Mouse (Mus musculus) kidney, embryonic 15.5 days (tissue): Measurements from ENCODE around the gene Tbcc. TPM values are rescaled to one million over a fixed set of nuclear protein-coding genes. Genes with fewer than 3 reads are reported as not detected.

ENCODE experiments used
- ATAC-seq: fragments of 200-750 bp; cut with Nextera tagmentation; replicated peaks from 2 replicates; pipeline ENCODE4 v1.8.0; 2017; ENCODE audit warnings: moderate TSS enrichment; ENCODE audit not compliant: low FRiP score
- H3K27ac ChIP-seq: fragments of 300-500 bp; sonication (generic); 2 replicates; pipeline ENCODE4 v1.5.1; 2015; ENCODE audit warnings: mild to moderate bottlenecking, inconsistent platforms
- H3K27me3 ChIP-seq: fragments of 300-500 bp; sonication (generic); 2 replicates; pipeline ENCODE4 v1.6.1; 2015; ENCODE audit warnings: inconsistent platforms
- H3K36me3 ChIP-seq: fragments of 300-500 bp; sonication (generic); 2 replicates; pipeline ENCODE4 v1.6.1; 2015; ENCODE audit warnings: inconsistent platforms
- H3K4me1 ChIP-seq: fragments of 300-500 bp; sonication (generic); 2 replicates; pipeline ENCODE4 v1.6.1; 2015; ENCODE audit warnings: inconsistent platforms
- H3K4me2 ChIP-seq: fragments of 300-500 bp; sonication (generic); 2 replicates; pipeline ENCODE4 v1.6.1; 2015; ENCODE audit warnings: moderate library complexity, mild to moderate bottlenecking, inconsistent platforms
- H3K4me3 ChIP-seq: fragments of 300-500 bp; sonication (generic); replicated peaks from 2 replicates; pipeline ENCODE4 v1.5.1; 2015; ENCODE audit warnings: mild to moderate bottlenecking, inconsistent platforms
- H3K9ac ChIP-seq: fragments of 300-500 bp; sonication (generic); 2 replicates; pipeline ENCODE4 v1.6.1; 2015; ENCODE audit warnings: mild to moderate bottlenecking, inconsistent platforms
- H3K9me3 ChIP-seq: fragments of 300-500 bp; sonication (generic); replicated peaks from 2 replicates; pipeline ENCODE4 v1.6.1; 2016; ENCODE audit warnings: inconsistent platforms
- WGBS: fragments of 180-500 bp; shearing (Covaris S2); methylation state at CpG from one replicate; pipeline ENCODE4 v1.1.7; 2015; ENCODE audit warnings: mixed read lengths; 5-methylcytosine and 5-hydroxymethylcytosine counted together
- polyA plus RNA-seq: library from polyadenylated mRNA; unstranded; fragments of >200 nt; fragmentation: Nextera tagmentation; extraction: Ambion mirVana; gene quantifications from 2 replicates; pipeline ENCODE4 v1.2.1, GENCODE M21; 2015

The Tbcc gene
- polyA plus RNA-seq, 1 experiment from 2014 or later: 59.3 TPM

DNA sequence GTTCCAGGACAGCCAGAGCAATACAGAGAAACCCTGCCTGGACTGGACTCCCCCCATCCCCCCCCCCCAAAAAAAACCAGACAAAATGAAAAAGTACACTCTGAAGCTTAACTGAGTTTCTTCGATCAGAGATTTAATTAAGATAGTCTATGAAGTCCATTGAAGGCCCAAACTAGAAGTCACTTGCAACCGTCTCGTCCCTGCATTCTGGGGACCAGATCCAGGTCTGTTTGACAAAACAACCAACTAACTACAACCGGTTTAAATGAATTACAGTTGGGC, 34.4 kb upstream of the Tbcc start:
- Histone ChIP-seq H3K4me1 (peaks cover 44% of the 10 kb centered on the region), H3K9ac (peak overlapping the region; percentile 100), H3K27ac (peak overlapping the region; percentile 100), H3K36me3 (no peaks in the 10 kb centered on the region), H3K4me2 (peak overlapping the region; percentile 67), H3K4me3 (peak overlapping the region; percentile 91), H3K9me3 (no peaks in the 10 kb centered on the region), H3K27me3 (no peaks in the 10 kb centered on the region)
- no peak for ATAC-seq
- WGBS: 8% methylated on average over 4 of the region's 4 CpGs

- no peaks in the 10 kb centered on the region for H3K9me3 ChIP-seq
Observed at GRCm38 (mm10) chr17:46856471-46857360, 33.8 kb upstream of the Tbcc start.

GRCm38 (mm10) chr17:46857361-46857902, 33.1 kb upstream of the Tbcc start:
- peaks cover 43% of the 10 kb centered on the region for H3K4me1 ChIP-seq
- no peaks in the 10 kb centered on the region for H3K9me3 ChIP-seq
- ATAC-seq: peak; percentile 68
- peak overlapping the region; percentile 91 for H3K4me3 ChIP-seq
- H3K27me3 ChIP-seq: no peaks in the 10 kb centered on the region
- H3K27ac ChIP-seq: peak overlapping the region; percentile 100
- H3K4me2 ChIP-seq: peak overlapping the region; percentile 67
- H3K36me3 ChIP-seq: no peaks in the 10 kb centered on the region
- peak overlapping the region; percentile 100 for H3K9ac ChIP-seq
- 0% methylated on average over 45 of the region's 52 CpGs for WGBS

More at GRCm38 (mm10) chr17:46856471-46857360, 33.8 kb upstream of the Tbcc start:
- peak overlapping the region; percentile 91 for H3K4me3 ChIP-seq
- peak overlapping the region; percentile 100 for H3K9ac ChIP-seq
- ATAC-seq: peak; percentile 19; the same call in 1 of the 2 replicates
- H3K36me3 ChIP-seq: no peaks in the 10 kb centered on the region
- peak overlapping the region; percentile 67 for H3K4me2 ChIP-seq
- H3K27me3 ChIP-seq: no peaks in the 10 kb centered on the region
- H3K4me1 ChIP-seq: peaks cover 44% of the 10 kb centered on the region
- under 1% methylated on average over 87 of the region's 87 CpGs for WGBS
- H3K27ac ChIP-seq: peak overlapping the region; percentile 100

DNA sequence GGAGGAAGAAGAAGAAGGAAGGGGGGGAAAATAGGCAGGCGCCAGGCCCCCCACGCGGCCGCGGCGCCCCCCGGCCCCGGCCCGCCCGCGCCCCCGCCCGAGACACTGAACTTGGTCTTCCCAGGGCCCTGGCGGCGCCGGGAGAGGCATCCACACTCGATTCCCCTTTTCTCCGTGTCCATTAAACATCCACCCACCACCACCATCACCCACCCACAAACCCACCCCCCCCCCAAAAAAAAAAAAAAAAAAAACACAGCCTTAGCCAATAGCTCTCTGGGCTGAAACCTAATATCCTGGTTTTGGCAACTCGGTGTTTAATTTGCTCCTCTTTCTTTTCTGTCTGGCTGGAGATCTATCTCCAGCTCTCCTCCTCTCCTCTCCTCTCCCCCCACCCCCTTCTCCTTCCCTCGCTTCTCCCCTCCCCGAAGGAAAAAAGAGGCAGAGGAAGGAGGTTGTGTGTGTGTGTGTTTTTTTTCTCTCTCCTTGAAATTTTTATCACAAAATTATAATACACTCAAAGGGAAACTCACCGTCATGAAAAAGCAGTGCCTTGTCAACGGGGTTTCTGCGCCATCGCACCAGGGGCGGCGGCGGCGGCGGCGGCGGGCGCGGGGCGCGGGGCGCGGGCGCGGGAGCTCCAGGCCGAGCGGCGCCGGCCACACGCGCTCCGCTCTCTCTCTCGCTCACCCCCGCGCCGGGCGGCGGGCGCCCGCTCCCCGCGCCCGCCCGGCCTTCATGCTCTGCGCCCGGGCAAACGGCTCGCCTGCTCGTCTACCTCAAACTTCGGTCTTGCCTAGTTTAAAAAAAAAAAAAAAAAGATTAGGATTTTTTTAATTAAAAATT, 32.4 kb upstream of the Tbcc start, which contains the start of gene Bicral:
Bicral (minus strand) TSS at position 580 of the 846 bp plus-strand sequence.
- Histone ChIP-seq H3K36me3 (no peaks in the 10 kb centered on the region), H3K27me3 (no peaks in the 10 kb centered on the region), H3K9ac (peak within 1 kb of the TSS; percentile 100), H3K4me2 (peak within 1 kb of the TSS; percentile 67), H3K4me1 (peaks cover 36% of the 10 kb centered on the region), H3K9me3 (no peaks in the 10 kb centered on the region), H3K27ac (peak within 1 kb of the TSS; percentile 100), H3K4me3 (peak within 1 kb of the TSS; percentile 91)
- peak; percentile 73 for ATAC-seq
- WGBS: under 1% methylated on average over 63 of the region's 65 CpGs

DNA sequence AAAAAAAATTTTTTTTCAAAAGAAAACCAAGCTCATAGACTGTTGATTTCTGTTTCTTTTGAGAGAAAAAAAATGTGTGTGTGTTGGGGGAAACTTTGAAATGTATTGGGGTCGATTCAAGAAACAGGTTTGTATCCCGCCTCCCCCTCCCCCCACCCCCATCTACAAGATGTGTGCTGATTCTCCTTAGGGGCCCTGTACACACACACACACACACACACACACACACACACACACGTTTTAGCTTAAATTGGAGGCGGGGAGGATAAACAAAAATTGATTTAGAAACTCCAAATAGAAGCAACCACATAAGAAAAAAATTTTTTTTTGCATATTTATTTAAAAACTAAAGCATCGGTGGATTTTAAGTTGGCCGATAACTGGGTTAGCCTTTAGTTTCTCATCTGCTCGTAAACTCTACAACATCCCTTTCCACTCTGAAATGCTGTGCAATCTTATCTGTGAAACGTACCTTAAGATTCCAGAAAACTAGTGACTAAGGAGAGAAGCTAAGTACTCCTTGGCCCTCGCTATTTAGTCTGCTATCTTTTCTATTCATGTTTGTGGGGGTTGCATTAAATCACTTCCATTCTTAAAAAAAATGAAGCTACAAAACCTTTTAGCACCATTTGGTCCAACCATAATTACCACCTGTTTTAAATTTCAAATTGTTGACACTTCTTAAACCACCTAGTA, 31.6 kb upstream of the Tbcc start:
- H3K4me2 ChIP-seq: peak overlapping the region; percentile 67
- H3K27ac ChIP-seq: peak overlapping the region; percentile 100
- H3K4me3 ChIP-seq: peak overlapping the region; percentile 91
- H3K9me3 ChIP-seq: no peaks in the 10 kb centered on the region
- no peaks in the 10 kb centered on the region for H3K27me3 ChIP-seq
- no peak for ATAC-seq
- 16% methylated on average over 9 of the region's 9 CpGs for WGBS
- peaks cover 29% of the 10 kb centered on the region for H3K4me1 ChIP-seq
- H3K36me3 ChIP-seq: no peaks in the 10 kb centered on the region
- H3K9ac ChIP-seq: peak overlapping the region; percentile 100

GRCm38 (mm10) chr17:46860120-46860519, 30.4 kb upstream of the Tbcc start:
- Histone ChIP-seq H3K9ac (no peak overlapping the region), H3K36me3 (no peaks in the 10 kb centered on the region), H3K4me2 (no peak overlapping the region), H3K4me3 (no peak overlapping the region), H3K27me3 (no peaks in the 10 kb centered on the region), H3K27ac (no peak overlapping the region), H3K4me1 (peaks cover 26% of the 10 kb centered on the region), H3K9me3 (no peaks in the 10 kb centered on the region)
- WGBS: 85% methylated on average over 4 of the region's 4 CpGs
- no peak for ATAC-seq

DNA sequence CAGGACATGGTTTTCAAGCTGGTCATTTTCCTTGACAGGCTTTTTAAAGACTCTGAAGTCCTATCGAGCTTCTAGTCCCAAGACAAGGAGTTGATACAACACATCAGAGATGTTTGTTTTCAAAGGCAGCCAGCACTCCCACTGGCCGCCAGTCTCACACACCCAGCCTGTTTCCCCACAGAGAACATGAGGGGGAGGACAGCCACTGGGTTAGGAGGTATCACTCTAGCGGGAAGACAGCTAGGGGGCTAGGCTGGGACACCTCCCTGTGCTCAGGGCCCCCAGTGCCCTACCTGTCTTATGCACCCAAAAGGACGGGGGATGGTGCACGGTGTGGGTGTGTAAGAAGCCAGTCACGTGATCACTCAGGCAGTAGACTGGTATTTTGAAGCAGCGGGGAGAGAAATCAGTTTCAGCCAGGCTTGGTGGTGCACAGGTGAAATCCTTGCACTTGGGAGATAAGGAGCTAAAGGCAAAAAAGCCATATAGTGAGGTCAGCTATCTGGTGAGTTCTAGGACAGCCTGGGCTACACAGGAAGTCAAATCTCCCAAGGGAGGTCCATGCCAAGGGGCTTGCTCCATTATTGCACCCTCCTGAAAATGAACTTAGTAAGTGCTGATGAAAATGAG, 25.8 kb upstream of the Tbcc start:
- Histone ChIP-seq H3K4me1 (peaks cover 12% of the 10 kb centered on the region), H3K9me3 (no peaks in the 10 kb centered on the region), H3K27me3 (no peaks in the 10 kb centered on the region), H3K9ac (no peak overlapping the region), H3K4me3 (no peak overlapping the region), H3K36me3 (no peaks in the 10 kb centered on the region), H3K4me2 (peak overlapping the region; percentile 24; the same call in 1 of the 2 replicates), H3K27ac (0 out of 2 replicates have a peak overlapping the region, but pooled peaks have one; percentile 4)
- no peak for ATAC-seq
- 41% methylated on average over 7 of the region's 7 CpGs for WGBS

DNA sequence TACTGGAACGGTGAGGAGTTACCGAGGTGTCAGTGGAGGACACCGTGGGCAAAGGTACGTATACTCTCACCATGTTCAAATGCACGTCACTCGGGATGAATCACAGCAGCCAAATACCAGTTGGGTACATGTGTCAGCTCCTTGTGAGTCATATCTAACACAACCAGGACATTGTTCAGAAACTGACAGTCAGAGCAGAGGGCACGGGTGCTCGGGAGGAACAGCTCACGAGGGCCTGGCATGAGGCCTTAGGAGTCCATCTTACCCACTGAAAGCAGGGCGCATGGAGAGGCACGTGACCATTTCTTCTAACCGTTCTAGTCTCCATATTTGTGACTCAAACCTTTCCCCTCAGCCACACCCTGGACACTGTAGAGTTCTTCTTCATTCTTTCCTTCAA, 23.6 kb upstream of the Tbcc start:
- H3K9ac ChIP-seq: no peak overlapping the region
- H3K4me3 ChIP-seq: no peak overlapping the region
- WGBS: 88% methylated on average over 12 of the region's 12 CpGs
- H3K36me3 ChIP-seq: no peaks in the 10 kb centered on the region
- H3K4me2 ChIP-seq: no peak overlapping the region
- no peaks in the 10 kb centered on the region for H3K27me3 ChIP-seq
- peaks cover 9% of the 10 kb centered on the region for H3K4me1 ChIP-seq
- no peak overlapping the region for H3K27ac ChIP-seq
- H3K9me3 ChIP-seq: no peaks in the 10 kb centered on the region
- no peak for ATAC-seq

DNA sequence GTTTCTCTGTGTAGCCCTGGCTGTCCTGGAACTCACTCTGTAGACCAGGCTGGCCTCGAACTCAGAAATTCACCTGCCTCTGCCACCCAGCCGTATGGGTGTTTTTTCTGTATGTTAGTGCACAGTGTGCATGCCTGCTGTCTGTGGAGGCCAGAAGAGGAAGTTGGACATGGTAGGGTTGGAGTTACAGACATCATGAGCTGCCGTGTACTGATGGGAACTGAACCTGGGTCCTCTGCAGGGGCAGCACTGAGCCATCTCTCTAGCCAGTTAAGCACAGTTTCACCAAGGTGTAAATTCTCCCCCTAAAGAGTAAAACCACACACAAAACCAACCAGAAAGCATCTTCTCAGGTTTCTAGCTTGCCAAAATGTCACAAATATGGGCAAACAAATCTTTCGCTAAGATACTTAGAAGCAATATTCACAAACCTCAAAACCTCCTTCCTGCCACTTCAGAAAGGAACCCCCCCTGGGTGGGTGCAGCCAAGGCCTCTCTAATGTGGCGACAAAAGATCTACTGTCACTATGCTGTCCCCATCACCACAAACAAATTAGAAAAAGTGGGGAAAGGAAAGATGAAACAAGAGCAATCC, 20.2 kb upstream of the Tbcc start:
- H3K27me3 ChIP-seq: no peaks in the 10 kb centered on the region
- no peaks in the 10 kb centered on the region for H3K36me3 ChIP-seq
- WGBS: 91% methylated on average over 5 of the region's 5 CpGs
- H3K27ac ChIP-seq: no peak overlapping the region
- H3K9me3 ChIP-seq: no peaks in the 10 kb centered on the region
- H3K4me3 ChIP-seq: no peak overlapping the region
- ATAC-seq: no peak
- no peak overlapping the region for H3K4me2 ChIP-seq
- H3K9ac ChIP-seq: no peak overlapping the region
- H3K4me1 ChIP-seq: peaks cover 11% of the 10 kb centered on the region

DNA sequence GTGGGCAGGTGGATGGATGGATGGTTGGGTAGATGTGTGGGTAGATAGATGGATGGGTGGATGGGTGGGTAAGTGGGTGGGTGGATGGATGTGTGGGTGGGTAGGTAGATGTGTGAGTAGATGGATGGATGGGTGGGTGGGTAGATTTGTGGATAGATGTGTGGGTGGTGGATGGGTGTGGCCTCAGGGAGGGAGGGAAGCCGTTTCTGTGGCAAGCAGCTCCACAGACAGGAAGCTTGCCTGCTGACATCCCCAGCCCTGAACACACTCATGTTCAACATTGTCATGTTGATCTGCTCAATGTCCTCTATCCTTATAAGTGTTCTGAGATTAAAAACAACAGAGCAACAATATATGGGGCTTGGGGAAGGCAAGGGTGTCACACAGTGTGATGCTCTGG, 19.6 kb upstream of the Tbcc start:
- Histone ChIP-seq H3K9me3 (no peaks in the 10 kb centered on the region), H3K4me3 (no peak overlapping the region), H3K27me3 (no peaks in the 10 kb centered on the region), H3K27ac (no peak overlapping the region), H3K9ac (no peak overlapping the region), H3K4me1 (peaks cover 11% of the 10 kb centered on the region), H3K36me3 (no peaks in the 10 kb centered on the region), H3K4me2 (no peak overlapping the region)
- ATAC-seq: no peak
- WGBS: 30% methylated on average over 1 of the region's 1 CpGs

DNA sequence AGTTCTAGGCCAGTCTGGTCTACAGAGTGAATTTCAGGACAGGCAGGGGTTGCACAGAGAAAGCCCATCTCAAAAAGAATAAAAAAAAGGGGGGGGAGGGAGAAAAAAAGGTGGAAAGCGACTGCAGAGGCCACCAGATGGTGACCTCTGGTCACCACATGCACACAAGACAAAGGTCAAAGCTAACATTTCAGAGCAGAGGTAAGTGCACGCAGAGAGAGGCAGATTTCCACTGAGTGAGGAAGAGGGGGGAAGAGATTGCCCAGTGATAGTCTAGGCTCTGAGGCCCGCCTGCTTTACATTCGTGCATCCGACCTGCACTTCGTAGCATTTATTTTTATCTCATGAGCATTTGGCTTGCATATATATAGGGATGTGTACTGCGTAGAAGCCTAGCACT, 17.7 kb upstream of the Tbcc start:
- H3K27me3 ChIP-seq: no peaks in the 10 kb centered on the region
- H3K4me2 ChIP-seq: no peak overlapping the region
- no peak overlapping the region for H3K4me3 ChIP-seq
- WGBS: 80% methylated on average over 7 of the region's 7 CpGs
- H3K27ac ChIP-seq: no peak overlapping the region
- H3K9ac ChIP-seq: no peak overlapping the region
- peaks cover 14% of the 10 kb centered on the region for H3K4me1 ChIP-seq
- no peaks in the 10 kb centered on the region for H3K36me3 ChIP-seq
- H3K9me3 ChIP-seq: no peaks in the 10 kb centered on the region
- no peak for ATAC-seq
